Mouse (Mus musculus) lung, postnatal 14 days (tissue): ENCODE measurements around the gene Rilp.

Experiments
- DNase-seq: peaks from one replicate; pipeline ENCODE4 v3.0.0; 2021

Rilp gene

DNA sequence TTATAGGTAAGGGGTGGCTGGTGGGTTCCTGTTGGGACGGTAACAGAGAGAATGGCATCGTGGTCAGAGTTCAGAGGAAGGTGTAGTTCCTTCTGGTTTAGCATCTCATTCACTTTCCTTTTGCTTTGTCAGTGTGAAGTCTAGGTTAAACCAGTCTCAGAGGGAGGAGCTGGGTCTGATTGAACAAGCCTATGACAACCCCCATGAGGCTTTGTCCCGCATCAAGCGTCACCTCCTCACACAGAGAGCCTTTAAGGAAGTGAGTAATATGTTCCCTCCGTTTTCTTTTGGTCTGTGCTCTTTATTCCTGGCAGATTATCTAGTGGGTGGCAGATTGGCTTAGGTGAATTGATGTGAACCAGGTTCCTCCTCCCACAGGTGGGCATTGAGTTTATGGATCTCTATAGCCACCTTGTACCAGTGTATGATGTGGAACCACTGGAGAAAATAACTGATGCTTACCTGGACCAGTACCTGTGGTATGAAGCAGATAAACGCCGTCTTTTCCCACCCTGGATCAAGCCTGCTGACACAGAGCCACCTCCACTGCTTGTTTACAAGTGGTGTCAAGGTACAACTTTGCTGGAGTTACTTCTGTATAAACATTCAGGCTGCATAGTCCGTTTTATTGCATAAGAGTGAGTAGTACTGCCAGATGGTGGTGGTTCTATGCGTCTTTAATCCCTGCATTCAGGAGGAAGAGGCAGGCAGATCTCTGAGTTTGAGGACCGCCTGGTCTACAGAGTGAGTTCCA lies 15.4 kb upstream of the Rilp start:
- DNase-seq = no peak

DNA sequence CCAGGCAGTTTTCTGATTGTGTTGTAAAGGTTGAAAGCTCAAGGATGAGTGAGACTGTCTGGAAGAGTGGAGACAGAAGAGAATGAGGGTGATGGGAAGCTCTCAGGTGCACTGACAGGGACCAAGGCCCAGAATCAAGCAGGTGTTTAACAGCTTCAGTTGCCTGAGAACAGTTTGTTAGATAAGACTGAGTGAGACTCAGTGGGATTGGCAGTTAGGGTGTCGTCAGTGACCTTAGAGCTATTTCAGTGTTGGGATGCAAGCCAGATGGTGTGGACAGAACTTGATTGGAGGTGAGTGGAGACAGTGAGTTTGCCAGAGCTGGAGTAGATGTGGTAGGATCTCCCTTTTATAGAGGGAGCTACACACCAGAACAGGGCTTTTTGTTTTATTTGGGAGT lies 11.8 kb upstream of the Rilp start:
- no peak for DNase-seq

DNA sequence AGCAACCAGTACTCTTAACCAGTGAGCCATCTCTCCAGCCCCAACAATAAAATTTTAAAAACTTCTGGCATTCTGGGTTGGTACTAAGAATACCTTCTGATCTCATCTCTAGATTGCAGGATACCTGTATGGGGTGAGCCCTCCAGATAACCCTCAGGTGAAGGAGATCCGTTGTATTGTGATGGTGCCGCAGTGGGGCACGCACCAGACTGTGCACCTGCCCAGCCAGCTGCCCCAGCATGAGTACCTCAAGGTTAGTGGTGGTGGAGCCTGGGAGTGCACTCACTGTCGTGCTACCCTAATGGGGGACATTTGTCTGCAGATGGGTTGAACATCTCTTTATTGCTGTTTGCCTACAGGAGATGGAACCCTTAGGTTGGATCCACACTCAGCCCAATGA lies 1.7 kb upstream of the Rilp start:
- DNase-seq = no peak

- DNase-seq = no peak
Measured at GRCm38 (mm10) chr11:75508904-75509303, 990 bp upstream of the Rilp start.

GRCm38 (mm10) chr11:75510627-75510993 lies 716 bp downstream of the Rilp start:
- DNase-seq = peak; percentile 96

GRCm38 (mm10) chr11:75511213-75511612 lies 1.3 kb downstream of the Rilp start:
- peak; percentile 79 for DNase-seq

GRCm38 (mm10) chr11:75512301-75513018 lies 2.6 kb downstream of the Rilp start:
- DNase-seq = no peak

- peak; percentile 71 for DNase-seq
Measured at GRCm38 (mm10) chr11:75513336-75513735, 3.4 kb downstream of the Rilp start, which contains the start of gene Scarf1. Scarf1 (plus strand) TSS chr11:75513540.

DNA sequence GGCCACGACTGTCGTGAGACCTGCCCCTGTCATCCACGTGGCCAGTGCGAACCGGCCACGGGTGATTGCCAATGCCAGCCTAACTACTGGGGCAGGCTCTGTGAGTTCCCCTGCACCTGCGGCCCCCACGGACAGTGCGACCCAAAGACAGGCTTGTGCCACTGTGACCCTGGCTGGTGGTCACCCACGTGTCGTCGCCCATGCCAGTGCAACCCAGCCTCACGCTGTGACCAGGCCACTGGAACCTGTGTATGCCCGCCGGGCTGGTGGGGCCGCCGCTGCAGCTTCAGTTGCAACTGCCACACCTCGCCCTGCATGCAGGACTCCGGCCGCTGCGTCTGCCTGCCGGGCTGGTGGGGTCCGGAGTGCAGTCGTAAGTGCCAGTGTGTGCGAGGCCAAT lies 5.3 kb downstream of the Rilp start:
- DNase-seq = no peak

DNA sequence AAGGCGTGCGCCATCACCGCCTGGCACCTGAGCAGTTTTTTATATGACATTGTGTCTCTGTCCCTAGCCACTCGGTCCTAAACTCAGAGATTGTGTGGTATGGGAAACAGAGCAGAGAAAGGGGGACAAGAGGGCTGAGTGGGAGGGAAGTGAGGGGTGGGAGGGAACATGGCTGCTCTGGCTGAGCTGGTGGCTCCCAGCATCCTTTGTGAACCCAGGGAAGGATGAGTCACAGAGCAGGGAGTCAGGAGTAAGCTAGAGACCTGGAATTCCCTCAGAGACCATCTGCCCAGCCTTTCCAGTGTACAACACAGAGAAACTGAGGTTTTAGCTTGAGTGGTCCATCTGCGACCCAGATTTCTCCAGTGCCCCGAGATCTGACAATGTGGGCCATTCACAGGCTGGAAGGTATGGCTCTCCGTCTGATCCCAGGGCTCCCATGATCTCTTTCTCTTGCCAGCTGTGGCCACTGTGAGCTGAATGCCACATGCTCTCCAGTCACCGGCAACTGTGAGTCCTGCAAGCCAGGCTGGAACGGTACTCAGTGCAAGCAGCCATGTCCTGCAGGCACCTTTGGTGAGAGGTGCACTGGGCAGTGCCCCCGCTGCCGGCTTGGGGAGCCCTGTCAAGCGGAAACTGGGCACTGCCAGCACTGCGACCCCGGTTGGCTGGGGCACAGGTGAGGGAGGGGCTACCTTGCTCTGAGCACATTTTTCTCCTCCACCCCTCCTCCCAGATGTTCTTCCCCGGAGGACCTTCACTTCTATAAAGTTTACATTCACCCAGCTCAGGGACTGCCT lies 10.1 kb downstream of the Rilp start:
- DNase-seq = no peak

DNA sequence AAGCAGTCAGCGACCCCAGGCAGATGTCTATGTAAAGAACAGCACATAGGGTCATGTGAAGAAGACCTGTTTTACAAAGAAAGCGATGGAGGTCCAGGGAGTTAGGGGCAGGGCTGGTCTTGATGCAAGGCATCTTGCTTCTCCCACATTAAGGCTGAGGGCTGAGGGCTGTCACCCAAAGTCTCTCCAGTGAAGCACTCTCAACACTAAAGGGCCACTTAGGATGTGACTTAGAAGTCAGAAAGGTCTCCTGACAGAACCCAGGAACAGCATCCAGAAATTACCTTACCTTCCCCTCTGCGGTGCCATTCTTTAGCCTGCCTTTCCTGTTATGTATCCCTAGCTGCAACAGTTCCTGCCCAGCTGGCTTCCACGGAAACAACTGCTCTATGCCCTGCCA lies 11.7 kb downstream of the Rilp start:
- DNase-seq = no peak

DNA sequence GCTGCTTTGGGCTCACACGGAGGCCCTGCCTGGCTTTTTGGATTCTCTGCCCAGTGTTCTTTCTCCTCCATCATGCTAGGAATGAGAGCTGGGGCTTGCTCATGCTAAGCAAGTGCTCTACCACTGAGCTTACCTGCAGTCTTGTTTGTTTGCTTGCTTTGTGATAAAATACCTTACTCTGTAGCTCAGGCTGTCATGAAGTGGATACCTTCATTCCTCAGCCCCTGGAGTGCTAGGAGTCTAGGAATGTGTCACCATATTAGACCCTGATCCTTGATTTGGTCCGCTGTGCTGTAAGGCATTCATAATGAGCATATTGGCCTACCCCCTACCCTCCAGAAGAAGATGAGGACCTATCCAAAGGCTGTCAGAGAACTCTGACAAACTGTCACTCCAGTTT lies 12.9 kb downstream of the Rilp start:
- DNase-seq = no peak

- DNase-seq = no peak
Measured at GRCm38 (mm10) chr11:75525531-75526125, 15.7 kb downstream of the Rilp start.

- no peak for DNase-seq
Measured at GRCm38 (mm10) chr11:75526943-75527342, 17.0 kb downstream of the Rilp start.

DNA sequence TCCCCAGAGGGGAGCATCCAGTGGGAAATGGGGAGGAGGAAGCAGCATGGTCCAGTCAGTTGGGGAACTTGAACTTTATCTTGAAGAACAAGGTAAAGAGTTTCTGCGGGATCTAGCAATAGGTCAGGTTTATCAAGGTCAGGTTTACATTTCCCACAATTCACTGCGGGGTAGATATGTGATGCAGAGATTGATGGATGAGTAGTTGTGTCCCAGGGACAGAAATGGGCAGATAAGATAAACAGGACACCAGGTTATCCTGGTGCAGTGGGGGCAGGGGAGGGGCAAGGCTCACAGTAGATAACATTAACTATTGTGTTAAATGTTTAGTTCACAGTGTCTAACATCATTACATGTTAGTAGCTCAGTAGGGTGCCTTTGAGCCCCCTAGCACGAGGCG lies 19.9 kb downstream of the Rilp start:
- no peak for DNase-seq

GRCm38 (mm10) chr11:75530325-75530724 lies 20.4 kb downstream of the Rilp start:
- peak; percentile 100 for DNase-seq

- DNase-seq = no peak
Measured at GRCm38 (mm10) chr11:75530845-75531373, 21.0 kb downstream of the Rilp start.

- peak; percentile 93 for DNase-seq
Measured at GRCm38 (mm10) chr11:75531469-75532242, 21.8 kb downstream of the Rilp start, which contains the start of gene Slc43a2. Slc43a2 (plus strand) TSS chr11:75531694.

DNA sequence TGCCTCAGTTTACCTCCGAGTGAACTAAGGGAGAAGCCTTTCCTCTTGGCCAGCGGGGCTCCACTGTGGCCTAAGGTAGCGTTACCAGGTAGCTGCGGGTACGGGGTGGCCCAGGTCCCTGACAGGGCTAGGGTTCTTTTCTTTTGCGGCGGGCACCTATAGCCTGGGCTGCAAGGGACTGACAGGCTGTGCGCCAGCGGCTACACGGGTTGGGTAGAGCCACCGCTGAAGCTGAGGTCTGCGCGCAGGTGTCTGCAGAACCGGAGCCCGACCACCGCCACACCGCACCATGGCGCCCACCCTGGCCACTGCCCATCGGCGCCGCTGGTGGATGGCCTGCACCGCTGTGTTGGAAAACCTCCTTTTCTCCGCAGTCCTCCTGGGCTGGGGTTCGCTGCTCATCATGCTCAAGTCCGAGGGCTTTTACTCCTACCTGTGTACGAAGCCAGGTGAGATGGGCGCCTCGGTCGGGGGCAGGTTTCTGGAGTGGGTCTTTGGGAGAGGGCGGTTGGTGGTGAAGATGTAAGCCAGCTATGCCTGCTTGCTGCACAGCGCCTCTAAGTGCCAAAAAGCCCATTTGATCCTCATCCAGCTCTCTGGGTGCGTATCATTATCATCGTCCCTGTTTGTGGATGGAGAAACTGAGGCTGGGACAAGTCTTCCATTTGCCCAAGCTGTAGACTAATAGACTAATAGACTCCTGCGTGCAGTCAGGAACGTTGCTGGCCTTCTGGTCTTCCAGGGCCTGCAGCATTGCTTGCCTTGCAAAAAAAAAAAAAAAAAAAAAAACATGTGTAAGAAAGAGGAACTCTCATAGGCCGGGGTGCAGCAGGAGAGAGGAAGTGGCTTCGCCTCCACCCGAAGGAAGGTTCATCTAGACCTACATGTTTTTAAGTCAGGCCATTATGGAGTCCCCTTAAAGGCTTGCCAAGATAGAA lies 22.7 kb downstream of the Rilp start:
- no peak for DNase-seq

DNA sequence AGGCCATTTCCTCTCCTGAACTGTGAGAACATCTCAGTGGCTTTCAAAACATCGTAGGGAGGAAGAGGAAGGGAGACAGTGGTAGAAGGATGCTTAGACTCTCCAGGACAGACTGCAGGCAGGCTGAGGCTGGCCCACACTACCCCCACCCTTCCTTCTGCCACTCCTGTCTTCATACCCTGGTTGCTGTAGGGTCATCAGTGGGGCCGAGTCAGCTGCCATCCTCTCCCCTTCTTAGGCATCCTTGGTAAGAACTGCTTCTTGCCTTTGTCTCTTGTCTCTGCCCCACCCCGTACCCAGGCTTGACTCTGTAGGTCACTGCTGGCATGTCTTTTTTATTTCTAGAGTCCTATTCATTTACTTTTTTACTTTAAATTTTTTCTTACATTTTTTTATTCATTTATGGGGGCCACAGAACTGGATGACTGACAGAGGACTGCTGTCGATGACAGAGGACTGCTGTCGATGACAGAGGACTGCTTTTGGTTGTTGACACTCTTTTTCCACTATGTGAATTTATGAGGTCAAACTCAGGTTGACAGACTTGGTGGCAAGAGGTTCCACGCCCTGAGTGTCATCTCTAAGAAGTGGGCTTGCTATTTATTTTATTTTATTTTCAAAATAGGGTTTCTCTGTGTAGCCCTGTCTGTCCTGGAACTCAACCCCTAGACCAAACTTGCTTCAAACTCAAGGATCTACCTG lies 23.6 kb downstream of the Rilp start:
- no peak for DNase-seq
